Mouse (Mus musculus) inflammation-experienced regulatory T-cells (primary cell): ENCODE results near the gene Ccdc93. TPM values are rescaled to one million over a fixed set of nuclear protein-coding genes. Genes with fewer than 3 reads are reported as not detected.

Experiments used
- polyA plus RNA-seq, 2 experiments: library from polyadenylated mRNA; unstranded; fragments of 100-300 nt; shearing (Covaris generic); gene quantifications; one replicate each; pipeline ENCODE4 v1.2.1; 2017

Gene Ccdc93
- 10 to 100 TPM; 22.0 to 25.6 TPM for polyA plus RNA-seq

GRCm38 (mm10) chr1:121430938-121431928 is at the start of gene Ccdc93:
Ccdc93 (plus strand) TSS chr1:121431049.

GRCm38 (mm10) chr1:121528399-121528720 is 97.5 kb downstream of the Ccdc93 start, which contains the start of gene Htr5b:
Htr5b (minus strand) TSS chr1:121528465.

Other genes with a start within 250 kb of the Ccdc93 start
- 10 to 100 TPM; 36.0 to 44.6 TPM for gene Insig2, start 98.5 kb upstream of the Ccdc93 start, polyA plus RNA-seq
- gene Htr5b, start 97.4 kb downstream of the Ccdc93 start, polyA plus RNA-seq = not detected
- gene Ddx18, start 136.9 kb downstream of the Ccdc93 start, polyA plus RNA-seq = 10 to 100 TPM; 79.4 to 89.5 TPM